Mouse (Mus musculus): ENCODE data around the gene Whrn.

- TF ChIP-seq CTCF (IDR thresholded peaks at IDR 0.05; ENCODE audit: extremely low read depth, insufficient read depth, insufficient read length, insufficient replicate concordance): no peak
- TF ChIP-seq POLR2A (IDR thresholded peaks at IDR 0.05; ENCODE audit: low read depth, low read length): no peak
Observed at GRCm38 (mm10) chr4:63459141-63459789, 36.5 kb downstream of the Whrn start.

All from spleen, adult 2 months (tissue).